Mouse (Mus musculus) stomach, postnatal 0 days (tissue): ENCODE data around the gene Fam172a. TPM values are rescaled to one million over a fixed set of nuclear protein-coding genes. Genes with fewer than 3 reads are reported as not detected.

Experiments
- ATAC-seq: fragments of 200-750 bp; cut with Nextera tagmentation; 2 replicates; pipeline ENCODE4 v1.8.0; 2017; ENCODE audit not compliant: low FRiP score, low TSS enrichment
- DNase-seq: peaks from one replicate; pipeline ENCODE4 v3.0.0-alpha.2; 2016; ENCODE audit warnings: low spot score
- H3K27ac ChIP-seq: fragments of 300-500 bp; sonication (generic); replicated peaks from 2 replicates; pipeline ENCODE4 v1.5.1; 2014; ENCODE audit warnings: mild to moderate bottlenecking, control low read depth
- H3K27me3 ChIP-seq: fragments of 300-500 bp; sonication (generic); 2 replicates; pipeline ENCODE4 v1.6.1; 2014; ENCODE audit warnings: low read length; ENCODE audit not compliant: control insufficient read depth, insufficient read depth
- H3K36me3 ChIP-seq: fragments of 300-500 bp; sonication (generic); 2 replicates; pipeline ENCODE4 v1.6.1; 2014; ENCODE audit warnings: low read length, mixed read lengths; ENCODE audit not compliant: control insufficient read depth, insufficient read depth
- H3K4me1 ChIP-seq: fragments of 300-500 bp; sonication (generic); replicated peaks from 2 replicates; pipeline ENCODE4 v1.6.1; 2014; ENCODE audit warnings: antibody characterized with exemption; ENCODE audit not compliant: control insufficient read depth, insufficient read depth
- H3K4me2 ChIP-seq: fragments of 300-500 bp; sonication (generic); replicated peaks from 2 replicates; pipeline ENCODE4 v1.6.1; 2014; ENCODE audit warnings: low read depth, mild to moderate bottlenecking, control low read depth, moderate library complexity
- H3K4me3 ChIP-seq: fragments of 300-500 bp; sonication (generic); 2 replicates; pipeline ENCODE4 v1.5.1; 2014; ENCODE audit warnings: low read depth, low read length, control low read depth
- H3K9ac ChIP-seq: fragments of 300-500 bp; sonication (generic); 2 replicates; pipeline ENCODE4 v1.6.1; 2014; ENCODE audit warnings: mild to moderate bottlenecking, low read length, control low read depth, mixed read lengths
- H3K9me3 ChIP-seq: fragments of 300-500 bp; sonication (generic); 2 replicates; pipeline ENCODE4 v1.6.1; 2016; ENCODE audit warnings: low read length; ENCODE audit not compliant: control insufficient read depth
- CTCF ChIP-seq: IDR thresholded peaks from 2 replicates; pipeline ENCODE4 v1.5.1; 2016; ENCODE audit warnings: antibody characterized with exemption, low read depth, mild to moderate bottlenecking, moderate library complexity
- EP300 ChIP-seq: optimal IDR thresholded peaks from 2 replicates; pipeline ENCODE3; 2016; ENCODE audit warnings: antibody characterized with exemption
- WGBS: fragments of 180-500 bp; shearing (Covaris S2); extraction: QIAGEN DNeasy Blood & Tissue Kit; methylation state at CpG from one replicate; pipeline ENCODE4 v1.1.7; 2014; 5-methylcytosine and 5-hydroxymethylcytosine counted together
- polyA plus RNA-seq: library from polyadenylated mRNA; unstranded; fragments of >200 nt; fragmentation: Nextera tagmentation; extraction: Ambion mirVana; gene quantifications from 2 replicates; pipeline ENCODE4 v1.2.1, GENCODE M21; 2015

Gene Fam172a
- polyA plus RNA-seq, 1 experiment from 2014 or later, result 19.8 TPM

DNA sequence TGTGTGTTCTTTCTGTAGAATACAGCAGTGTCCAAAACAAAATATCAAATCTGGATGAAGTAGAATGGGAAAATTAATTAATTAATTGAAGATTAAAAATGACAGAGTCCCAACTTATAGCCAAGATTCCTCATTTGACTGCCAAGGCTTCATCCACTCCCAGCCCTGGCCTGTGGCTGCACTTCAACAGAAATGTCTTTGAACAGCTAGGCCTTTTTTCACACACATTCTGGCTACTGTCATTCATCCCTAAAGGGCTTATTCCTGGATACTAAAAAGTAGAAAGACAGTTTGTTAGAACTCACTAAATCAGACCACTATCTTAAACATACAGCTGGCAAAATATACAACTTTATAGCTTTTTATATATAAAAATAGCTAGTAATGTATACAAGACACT, 388.9 kb downstream of the Fam172a start:
- no peaks in the 10 kb centered on the region for H3K4me1 ChIP-seq
- H3K9me3 ChIP-seq, result no peaks in the 10 kb centered on the region
- DNase-seq (no peak), ATAC-seq (no peak)
- H3K36me3 ChIP-seq, result no peaks in the 10 kb centered on the region
- no peak overlapping the region for H3K27ac ChIP-seq
- no peak overlapping the region for H3K4me3 ChIP-seq
- no peak overlapping the region for H3K9ac ChIP-seq
- H3K4me2 ChIP-seq, result no peak overlapping the region
- no peaks in the 10 kb centered on the region for H3K27me3 ChIP-seq
- TF ChIP-seq CTCF, result no peak
- no peak for TF ChIP-seq EP300

GRCm38 (mm10) chr13:78091949-78092348, 390.1 kb downstream of the Fam172a start:
- DNase-seq (no peak), ATAC-seq (no peak)
- TF ChIP-seq EP300 (no peak), CTCF (no peak)
- Histone ChIP-seq H3K4me2 (no peak overlapping the region), H3K27ac (no peak overlapping the region), H3K9me3 (no peaks in the 10 kb centered on the region), H3K9ac (no peak overlapping the region), H3K27me3 (no peaks in the 10 kb centered on the region), H3K4me3 (no peak overlapping the region), H3K36me3 (no peaks in the 10 kb centered on the region), H3K4me1 (no peaks in the 10 kb centered on the region)
- 85% methylated on average over 3 of the region's 3 CpGs for WGBS

DNA sequence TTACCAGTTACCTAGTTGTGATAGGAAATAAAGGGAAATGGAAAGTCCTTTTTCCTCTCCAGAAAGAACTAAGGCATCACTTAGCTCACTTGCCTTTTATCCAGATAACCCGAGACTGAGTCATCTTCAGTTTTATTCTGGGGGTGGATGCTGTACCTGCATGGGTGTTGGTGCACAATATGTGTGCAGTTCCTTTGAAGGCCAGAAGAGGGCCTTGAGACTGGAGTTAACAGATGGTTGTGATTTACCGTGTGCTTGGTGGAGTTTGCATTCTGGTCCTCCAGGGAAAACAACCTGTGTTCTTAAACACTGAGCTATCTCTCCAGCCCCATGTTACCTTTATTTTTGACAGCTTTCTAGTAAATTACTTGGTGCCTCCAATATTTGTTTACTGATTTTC, 392.5 kb downstream of the Fam172a start:
- Histone ChIP-seq H3K36me3 (no peaks in the 10 kb centered on the region), H3K4me2 (no peak overlapping the region), H3K4me3 (no peak overlapping the region), H3K4me1 (no peaks in the 10 kb centered on the region), H3K27ac (no peak overlapping the region), H3K9ac (no peak overlapping the region), H3K9me3 (no peaks in the 10 kb centered on the region), H3K27me3 (no peaks in the 10 kb centered on the region)
- 79% methylated on average over 2 of the region's 2 CpGs for WGBS
- DNase-seq (no peak), ATAC-seq (no peak)
- peak; percentile 35; the same call in 1 of the 2 replicates for TF ChIP-seq CTCF
- no peak for TF ChIP-seq EP300

- H3K9me3 ChIP-seq, result no peaks in the 10 kb centered on the region
- 69% methylated on average over 1 of the region's 1 CpGs for WGBS
- no peak for TF ChIP-seq EP300
- TF ChIP-seq CTCF, result no peak
These were observed 393.5 kb downstream of the Fam172a start for GRCm38 (mm10) chr13:78095071-78095973.

GRCm38 (mm10) chr13:78098858-78099445, 397.1 kb downstream of the Fam172a start:
- Histone ChIP-seq H3K4me2 (no peak overlapping the region), H3K4me1 (no peaks in the 10 kb centered on the region), H3K9ac (no peak overlapping the region), H3K27me3 (no peaks in the 10 kb centered on the region), H3K4me3 (no peak overlapping the region), H3K9me3 (no peaks in the 10 kb centered on the region), H3K27ac (no peak overlapping the region), H3K36me3 (no peaks in the 10 kb centered on the region)
- DNase-seq (no peak), ATAC-seq (no peak)
- TF ChIP-seq CTCF (no peak), EP300 (no peak)
- WGBS, result 82% methylated on average over 5 of the region's 5 CpGs

More at GRCm38 (mm10) chr13:78095071-78095973, 393.5 kb downstream of the Fam172a start:
- Histone ChIP-seq H3K4me2 (no peak overlapping the region), H3K9ac (no peak overlapping the region), H3K27ac (no peak overlapping the region), H3K36me3 (no peaks in the 10 kb centered on the region), H3K4me1 (no peaks in the 10 kb centered on the region), H3K27me3 (no peaks in the 10 kb centered on the region), H3K4me3 (no peak overlapping the region)
- ATAC-seq, result no peak
- DNase-seq, result no peak
